Mouse (Mus musculus): ENCODE measurements around the gene Gcsam.

Gcsam gene

GRCm38 (mm10) chr16:45651497-45651896 lies 41.3 kb downstream of the Gcsam start:
- DNase-seq (ENCODE audit: low spot score) = no peak

DNA sequence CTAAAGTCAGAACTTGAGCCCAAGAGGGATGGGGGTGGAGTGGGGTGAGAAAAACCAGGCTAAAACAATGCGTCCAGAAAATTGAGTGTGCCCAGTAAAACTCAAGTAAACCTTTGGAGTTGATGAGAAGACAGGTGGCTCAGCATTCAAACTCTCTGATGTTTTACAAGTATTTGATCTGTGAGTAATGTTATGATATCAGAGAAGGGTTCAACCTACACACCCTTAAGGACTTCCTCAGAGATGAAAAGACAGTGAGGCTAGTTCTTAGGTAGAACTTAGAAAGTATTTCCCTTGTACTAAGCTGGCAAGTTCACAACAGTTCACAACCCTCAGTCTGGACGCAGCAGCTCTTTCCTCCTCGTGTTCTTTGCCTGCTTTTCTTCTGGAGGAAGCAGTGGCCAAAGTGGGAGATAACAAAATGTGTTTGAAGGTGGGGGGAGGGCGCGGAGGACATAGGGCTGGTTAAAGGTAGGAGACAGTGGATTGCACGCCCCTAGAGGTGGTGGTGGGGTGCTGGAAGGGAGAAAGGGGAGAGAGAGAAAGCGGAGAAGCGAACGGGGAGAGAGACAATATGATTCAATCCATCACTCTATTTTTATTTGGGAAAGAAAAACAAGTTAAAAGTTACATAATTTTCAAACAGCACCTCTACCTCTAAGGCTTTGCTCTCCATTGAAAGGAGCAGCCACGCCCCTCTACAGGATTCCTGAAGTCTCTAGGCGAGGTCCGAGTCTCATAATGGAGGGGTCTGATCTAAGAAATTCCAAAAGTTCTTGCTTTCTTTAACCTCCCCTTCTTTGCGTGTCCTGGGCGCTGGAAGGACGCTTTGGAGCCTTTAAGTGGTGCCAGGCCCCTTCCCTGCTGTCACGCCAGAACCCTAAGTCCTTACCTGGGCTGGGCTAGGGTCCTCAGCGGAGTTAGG lies 43.1 kb downstream of the Gcsam start:
- no peak for DNase-seq (ENCODE audit: low spot score)

DNA sequence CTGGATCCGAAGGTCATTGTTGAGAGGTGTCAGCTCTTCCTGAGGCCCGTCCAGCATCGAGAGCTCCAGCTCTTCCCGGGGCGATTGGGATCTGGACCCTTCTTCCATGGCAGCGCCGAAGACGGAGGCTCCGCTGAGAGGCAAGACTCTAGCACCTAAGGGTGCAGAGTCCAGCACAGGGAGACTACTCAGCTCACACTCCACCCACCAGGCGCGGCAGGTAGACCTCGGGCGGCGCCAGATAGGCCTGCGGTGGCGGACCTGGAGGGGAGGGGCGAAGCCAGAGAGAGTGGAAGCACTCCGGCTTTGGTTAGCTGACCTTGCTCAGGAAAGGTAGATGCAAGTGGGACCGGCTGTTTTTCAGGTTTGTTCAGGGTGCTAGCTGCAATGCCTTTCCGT lies 43.8 kb downstream of the Gcsam start, which contains the start of gene BC016579:
Gene BC016579, minus strand, starts transcription at position 135 of the 399 bp plus-strand sequence.
- no peak for DNase-seq (ENCODE audit: low spot score)

DNA sequence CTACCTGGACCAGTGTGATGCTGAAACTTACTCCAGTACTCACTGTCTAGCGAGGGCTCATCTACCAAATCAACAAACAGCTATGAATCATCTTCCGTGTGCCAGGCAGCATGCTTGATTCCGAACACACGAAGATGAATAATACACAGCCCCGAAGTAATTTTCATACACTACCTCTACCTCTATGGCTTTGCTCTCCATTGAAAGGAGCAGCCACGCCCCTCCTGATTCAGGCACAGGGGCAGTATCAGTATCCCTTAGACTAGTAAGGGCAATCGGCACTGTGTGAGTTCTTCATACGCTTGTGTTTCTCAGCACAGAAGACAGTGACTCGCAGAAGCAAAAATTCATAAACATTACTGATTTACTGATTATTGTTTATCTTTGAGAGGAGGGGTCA lies 44.3 kb downstream of the Gcsam start:
- DNase-seq (ENCODE audit: low spot score) = no peak

- DNase-seq (ENCODE audit: low spot score) = no peak
Measured at GRCm38 (mm10) chr16:45657574-45658159, 47.5 kb downstream of the Gcsam start.

DNA sequence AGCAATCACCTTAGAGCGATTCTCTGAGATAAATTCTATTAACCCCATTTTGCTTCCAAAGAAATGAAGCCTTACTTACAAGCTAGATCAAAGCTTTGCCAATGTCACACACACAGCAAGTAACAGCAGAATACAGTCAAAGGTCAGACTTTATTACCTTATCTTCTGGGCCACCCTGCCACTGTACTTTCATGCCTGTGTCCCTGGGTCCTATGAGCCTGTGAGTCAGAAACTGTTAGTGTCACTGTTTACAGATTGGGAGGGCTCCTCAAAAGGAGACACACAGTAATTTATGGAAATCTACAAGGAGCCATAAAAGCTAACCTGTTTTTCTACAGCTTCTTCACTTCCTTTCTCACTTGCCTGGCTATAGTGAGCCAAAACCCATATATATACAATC lies 48.1 kb downstream of the Gcsam start:
- DNase-seq (ENCODE audit: low spot score) = no peak

DNA sequence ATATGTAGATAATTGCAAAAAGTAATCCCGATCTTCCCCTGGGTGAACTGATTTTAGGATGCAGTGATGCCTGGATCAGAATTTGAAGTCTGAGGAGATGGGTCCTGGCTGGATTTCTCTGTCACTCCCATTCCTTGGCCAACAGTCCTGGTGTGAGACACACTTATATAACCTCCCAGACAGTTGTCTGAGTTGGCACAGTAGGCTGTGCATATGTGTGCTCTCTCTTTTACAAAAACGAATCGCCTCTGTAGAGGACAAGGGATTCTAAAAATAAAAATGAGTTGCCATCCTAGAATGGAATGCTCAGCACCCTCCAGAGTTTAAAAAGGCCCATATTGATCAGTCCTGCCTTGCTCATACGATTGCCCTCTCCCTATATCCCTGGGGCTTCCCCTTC lies 49.4 kb downstream of the Gcsam start:
- no peak for DNase-seq (ENCODE audit: low spot score)

- DNase-seq (ENCODE audit: low spot score) = no peak
Measured at GRCm38 (mm10) chr16:45662381-45662780, 52.2 kb downstream of the Gcsam start.

GRCm38 (mm10) chr16:45666136-45666535 lies 56.0 kb downstream of the Gcsam start:
- no peak for DNase-seq (ENCODE audit: low spot score)

DNA sequence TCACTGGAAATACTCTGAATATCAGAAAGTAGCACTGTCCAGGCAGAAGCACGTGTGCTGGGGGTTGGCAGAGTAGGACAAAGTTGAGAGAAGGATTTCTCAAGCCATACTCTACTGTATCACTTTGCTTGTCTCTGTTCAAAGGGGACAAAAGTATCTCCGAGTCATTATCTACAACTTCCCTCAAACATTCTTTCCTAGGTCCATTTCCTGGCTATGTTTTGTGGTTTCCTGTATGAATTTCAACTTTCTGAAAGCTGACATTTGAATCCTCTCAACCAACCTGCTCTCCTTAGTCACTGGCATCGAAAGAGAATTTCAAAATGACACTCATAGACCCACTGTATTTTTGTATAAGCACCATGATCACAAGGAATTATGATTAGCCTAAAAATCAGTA lies 58.0 kb downstream of the Gcsam start:
- DNase-seq (ENCODE audit: low spot score) = no peak

- no peak for DNase-seq (ENCODE audit: low spot score)
Measured at GRCm38 (mm10) chr16:45670005-45670404, 59.8 kb downstream of the Gcsam start.

All from MN1 (cell line).